Mouse (Mus musculus) lung, adult 18-20 months (tissue): ENCODE measurements around the gene Asic2.
"Not testable (repeated sequence)": the region's sequence is repeated elsewhere in the genome, so short reads cannot be mapped to it uniquely, and the experiment has no call there.

Experiments
- DNase-seq, 2 experiments: peaks; one replicate each; pipeline ENCODE4 v3.0.0; 2022; ENCODE audit warnings: mixed read lengths in 2 of 2

Asic2 gene

GRCm38 (mm10) chr11:81280070-81280469, 688.2 kb downstream of the Asic2 start:
- DNase-seq, result no peak

DNA sequence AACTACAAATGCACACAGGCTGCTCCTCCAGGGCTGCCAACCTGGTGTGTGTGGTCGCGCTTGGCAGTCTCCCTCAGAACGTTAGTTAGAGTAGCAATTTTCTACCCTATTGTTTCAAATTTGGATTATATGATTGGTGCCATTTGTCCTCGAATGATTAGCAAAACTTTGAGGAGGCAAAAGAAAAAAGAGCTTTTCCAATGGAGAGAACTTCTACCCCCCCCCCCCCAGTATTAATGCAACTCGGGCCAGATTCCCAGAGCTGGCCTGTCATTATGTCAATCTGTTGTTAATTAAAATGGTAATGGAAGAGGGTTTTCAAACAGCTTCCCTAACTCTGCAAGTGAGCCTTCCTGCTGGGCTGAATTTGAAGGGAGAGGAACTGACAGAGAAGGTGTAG, 690.9 kb downstream of the Asic2 start:
- no peak for DNase-seq

DNA sequence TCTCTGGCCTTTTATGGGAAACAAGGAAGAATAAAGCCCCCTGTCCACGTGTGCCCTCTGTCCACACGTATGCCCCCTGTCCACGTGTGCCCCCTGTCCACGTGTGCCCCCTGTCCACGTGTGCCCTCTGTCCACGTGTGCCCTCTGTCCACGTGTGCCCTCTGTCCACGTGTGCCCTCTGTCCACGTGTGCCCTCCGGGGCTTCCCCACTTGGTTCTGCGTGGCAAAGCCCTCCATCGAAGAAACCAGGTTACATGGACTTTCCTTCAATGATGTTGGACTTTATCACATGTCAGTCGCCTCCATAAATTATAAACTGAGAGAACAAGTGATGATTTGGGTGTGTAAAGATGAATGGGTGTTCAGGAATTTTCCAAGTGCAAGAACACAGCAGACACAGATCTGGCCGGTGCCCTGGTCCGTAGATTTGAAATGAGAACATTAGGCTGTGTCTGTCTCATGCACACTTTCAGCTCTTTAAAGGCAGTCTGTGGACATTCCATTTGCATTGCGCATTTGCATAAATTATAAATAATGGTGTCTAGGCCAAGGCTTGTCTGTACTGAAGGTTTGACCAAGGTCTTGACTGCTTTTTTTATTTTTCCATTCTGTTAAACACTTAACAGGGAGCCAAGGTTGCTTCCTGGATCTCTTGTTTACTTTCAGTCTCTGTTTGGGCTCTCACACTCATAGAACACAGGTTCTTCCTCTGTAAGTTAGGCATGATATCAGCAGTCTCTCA, 695.4 kb downstream of the Asic2 start:
- DNase-seq, result no peak

GRCm38 (mm10) chr11:81271422-81271821, 696.8 kb downstream of the Asic2 start:
- no peak for DNase-seq

DNA sequence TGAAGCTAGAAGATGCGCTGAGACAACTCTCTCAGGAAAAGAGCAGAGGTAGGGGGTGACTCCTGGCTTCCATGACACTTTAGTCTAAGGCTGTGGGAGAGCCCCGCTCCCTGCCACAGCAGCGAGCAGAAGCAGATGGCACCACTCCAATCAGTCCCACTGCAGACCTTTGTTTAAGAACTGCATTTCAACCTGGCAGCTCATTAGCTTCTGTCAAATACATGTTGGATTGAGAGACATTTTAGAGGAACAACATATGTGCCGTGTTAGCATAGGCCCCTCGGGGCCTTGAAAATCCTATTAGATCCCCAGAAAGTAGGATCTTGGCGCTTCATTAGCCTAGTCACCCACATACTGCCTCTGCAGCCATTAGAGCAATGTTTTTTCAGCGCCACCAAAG, 697.7 kb downstream of the Asic2 start:
- DNase-seq, result no peak

DNA sequence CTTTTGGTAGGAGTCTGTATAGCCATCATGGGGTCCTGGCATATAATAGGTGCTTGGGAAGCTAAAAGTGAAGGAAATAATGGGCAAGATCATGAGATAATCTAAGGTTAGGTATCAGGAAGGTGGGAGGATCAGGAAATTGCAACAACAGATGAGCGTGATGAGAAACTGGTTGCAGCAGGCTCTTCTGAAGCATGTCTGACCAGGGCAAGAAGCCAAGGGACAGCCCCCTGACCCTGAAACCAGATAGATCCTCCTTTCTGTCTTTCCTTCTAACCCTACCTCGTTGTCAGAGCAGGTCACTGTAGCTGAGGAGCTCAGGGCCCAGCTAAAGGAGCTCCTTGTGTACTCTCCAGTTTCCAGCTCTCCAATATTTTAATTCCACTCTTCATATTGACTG, 704.5 kb downstream of the Asic2 start:
- DNase-seq, result no peak

DNA sequence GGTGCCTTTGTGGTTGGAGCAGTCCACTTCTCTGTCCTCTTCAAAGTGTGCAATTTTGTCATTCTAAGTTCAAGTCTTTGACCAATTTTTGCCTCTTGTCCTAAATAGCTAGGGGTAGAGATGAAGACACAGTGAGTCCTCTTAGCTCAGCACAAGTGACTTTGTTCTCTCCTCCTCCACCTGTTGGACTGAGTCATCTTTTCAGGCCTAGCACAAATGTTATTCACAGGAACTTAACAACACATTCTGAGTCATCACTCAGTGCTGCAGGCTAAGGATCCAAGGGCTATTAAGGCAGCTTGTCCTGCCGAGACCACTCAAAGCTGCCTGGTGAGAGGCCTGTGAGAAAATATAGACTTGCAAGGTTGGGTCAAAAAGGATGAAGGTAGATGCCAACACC, 705.1 kb downstream of the Asic2 start:
- no peak for DNase-seq

DNA sequence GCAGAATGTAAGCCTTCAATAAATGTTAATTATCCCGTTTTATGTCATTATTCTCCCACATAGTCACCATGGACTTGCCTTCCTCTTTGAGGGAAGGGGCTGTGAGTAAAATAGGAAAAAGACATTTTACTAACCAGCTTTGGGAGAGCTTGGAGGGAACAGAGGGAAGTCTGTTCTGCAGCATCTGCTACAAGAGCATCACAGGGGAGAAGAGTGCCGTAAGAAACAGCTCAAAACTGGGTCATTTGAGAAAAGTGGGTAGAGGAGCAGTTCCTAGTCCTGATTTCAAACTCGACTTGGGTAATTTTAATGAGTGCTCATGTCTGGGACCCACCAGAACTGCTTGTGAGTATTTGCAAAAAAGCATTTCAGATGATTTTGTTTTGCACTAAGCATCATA, 707.0 kb downstream of the Asic2 start:
- no peak for DNase-seq

DNA sequence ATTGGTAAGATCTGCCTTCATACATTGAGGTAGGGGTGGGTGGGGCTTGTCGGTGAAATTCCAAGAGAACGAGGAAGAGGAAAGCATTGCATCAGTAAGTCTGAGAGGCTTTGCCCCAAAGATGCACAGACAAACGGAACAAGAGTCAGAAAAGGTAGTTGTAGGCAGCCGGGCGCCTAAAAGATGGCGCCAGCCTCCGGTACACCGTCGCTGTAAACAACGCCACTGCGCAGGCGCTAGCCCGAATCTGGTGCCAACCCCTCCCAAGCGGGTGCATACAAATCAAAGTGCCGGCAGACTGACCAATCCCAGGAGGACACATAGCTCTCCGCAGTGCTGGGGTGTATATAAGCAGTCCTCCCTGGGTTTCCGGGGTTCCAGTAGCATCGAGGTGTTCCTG, 727.1 kb downstream of the Asic2 start:
- DNase-seq, result not testable (repeated sequence)

- peak; percentile 8 to 20 for DNase-seq
Measured at GRCm38 (mm10) chr11:81239966-81240681, 728.1 kb downstream of the Asic2 start.

DNA sequence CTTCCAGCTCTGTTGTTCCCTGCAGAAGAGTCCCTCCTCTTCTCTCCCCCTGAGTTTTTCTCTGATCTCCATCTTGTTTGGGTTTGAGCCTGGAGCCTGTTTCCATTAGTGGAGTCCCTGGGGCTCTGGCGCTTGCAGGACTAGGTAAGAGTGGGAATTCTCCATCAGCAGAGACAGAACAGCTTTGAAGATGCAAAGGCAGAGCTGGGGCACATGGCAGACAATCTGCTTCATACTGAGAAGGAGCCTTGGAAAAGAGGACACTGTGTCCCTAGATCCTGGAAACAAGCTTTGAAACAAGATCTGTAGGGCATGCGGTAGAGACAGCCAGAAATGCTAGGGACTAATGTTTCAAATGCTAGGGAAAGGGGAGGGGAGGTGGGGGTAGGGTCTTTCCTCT, 729.2 kb downstream of the Asic2 start:
- DNase-seq, result no peak

- no peak for DNase-seq
Measured at GRCm38 (mm10) chr11:81236070-81236469, 732.2 kb downstream of the Asic2 start.

GRCm38 (mm10) chr11:81223361-81223760, 744.9 kb downstream of the Asic2 start:
- no peak for DNase-seq

DNA sequence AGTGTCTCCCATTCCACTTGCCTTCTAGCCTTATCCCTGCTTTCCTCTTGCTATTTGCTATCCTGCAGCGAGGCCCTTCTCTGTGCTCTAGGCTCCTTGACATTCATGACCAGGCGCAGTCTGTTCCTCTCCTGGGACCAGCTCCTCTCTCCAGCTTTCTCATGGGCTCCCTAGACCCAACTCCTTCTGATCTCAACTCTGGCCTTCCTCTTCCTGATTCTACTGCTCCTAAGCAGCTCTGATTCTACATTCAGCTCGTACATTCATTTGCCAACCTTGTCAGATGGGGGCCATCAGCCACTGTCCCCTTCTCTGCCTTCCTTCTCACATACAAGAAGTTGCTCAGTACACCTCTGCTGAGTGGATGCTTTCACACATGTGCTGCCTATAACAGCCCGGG, 747.5 kb downstream of the Asic2 start:
- no peak for DNase-seq

DNA sequence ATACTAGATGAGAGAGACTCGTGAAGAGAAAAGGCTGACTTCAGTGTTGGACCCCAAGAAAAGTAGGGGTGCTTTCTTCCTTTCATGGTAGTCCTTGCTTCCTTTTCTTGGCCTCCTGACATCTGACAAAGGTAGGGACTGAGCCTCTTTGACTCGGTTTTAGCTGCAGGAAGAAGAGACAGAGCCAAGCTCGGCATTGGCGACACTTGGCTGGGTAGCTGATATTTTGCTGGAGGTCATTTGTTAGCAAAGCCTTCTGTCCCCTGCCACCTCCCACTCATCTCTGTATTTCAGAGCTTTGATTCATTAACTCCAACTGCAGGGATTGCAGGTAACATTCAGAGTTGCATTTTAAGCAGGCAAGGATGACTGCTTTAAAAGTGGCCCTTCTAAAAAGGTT, 762.8 kb downstream of the Asic2 start:
- no peak for DNase-seq

DNA sequence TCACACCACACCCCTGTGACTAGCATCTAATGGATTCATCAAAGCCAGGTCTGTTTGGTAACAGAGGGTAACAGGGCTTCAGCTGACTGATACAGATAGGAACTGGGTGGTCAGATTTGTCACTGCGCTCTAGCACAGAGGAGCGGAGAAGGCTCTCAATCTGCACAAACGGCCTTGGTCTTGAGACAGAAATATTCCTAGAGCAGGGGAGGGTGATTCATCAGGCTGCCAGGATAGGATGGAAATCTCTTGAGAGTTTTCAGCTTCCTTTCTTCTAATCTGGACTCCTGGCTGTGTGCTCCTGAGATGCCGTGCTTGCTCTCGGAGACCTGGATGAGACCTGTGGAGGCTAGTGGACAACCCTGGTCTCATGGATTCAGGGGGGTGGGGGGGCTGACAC, 765.7 kb downstream of the Asic2 start:
- DNase-seq, result no peak

GRCm38 (mm10) chr11:81193856-81194255, 774.4 kb downstream of the Asic2 start:
- DNase-seq, result no peak

DNA sequence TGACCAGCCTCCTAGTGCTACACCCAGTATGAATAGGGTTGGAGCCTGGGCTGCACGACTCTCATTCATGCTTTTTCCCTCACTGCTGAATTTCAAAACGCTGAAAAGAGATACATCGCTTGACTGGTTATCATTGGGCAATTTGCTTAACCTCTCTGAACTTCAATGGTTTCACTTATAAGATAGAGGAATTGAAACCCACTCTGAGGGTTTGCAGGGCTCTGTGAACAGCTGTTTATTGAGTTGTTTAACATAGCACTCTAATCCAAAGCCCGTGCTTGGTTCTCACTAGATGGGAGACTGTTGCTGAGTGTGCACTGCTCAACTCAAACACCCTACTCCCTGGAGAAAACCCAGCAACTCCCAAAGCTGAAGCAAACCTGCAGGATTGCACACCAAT, 776.1 kb downstream of the Asic2 start:
- DNase-seq, result no peak

DNA sequence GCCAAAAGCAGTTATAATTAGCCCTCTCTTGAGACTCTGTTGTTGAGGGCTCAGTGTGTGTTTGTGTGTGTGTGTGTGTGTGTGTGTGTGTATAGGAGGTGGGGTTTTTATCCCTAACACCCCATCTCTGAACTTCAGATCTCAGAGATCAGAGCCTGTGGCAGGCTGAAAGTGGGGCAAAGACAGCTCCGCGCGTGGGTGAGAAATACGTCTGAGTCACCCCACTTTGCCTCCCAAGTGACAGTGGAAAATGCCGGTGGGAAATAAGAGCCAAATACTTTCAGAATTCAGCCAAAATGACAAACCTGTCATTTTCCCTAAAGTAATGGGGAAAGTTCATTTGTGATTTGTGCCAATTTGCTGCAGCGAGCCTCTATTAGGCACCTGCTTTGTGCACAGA, 779.2 kb downstream of the Asic2 start:
- no peak for DNase-seq

DNA sequence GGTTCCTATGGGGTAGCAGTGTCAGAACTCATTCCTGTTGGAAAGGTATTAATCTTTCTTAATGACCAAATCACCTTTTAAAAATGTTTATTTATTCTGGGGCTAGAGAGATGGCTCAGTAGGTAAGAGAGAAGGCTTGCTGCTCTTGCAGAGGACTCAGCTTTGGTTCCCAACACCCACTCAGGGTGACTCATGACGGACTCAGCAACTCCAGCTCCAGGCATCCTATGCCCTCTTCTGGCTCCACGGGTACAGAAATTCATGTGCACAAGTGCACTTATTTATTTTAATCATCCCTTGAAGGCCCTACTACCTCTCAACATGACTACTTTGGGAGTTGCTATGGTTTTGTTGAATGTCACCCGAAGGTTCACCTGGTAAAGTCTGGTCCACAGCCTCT, 780.4 kb downstream of the Asic2 start:
- no peak for DNase-seq

GRCm38 (mm10) chr11:81184721-81185120, 783.5 kb downstream of the Asic2 start:
- no peak for DNase-seq

DNA sequence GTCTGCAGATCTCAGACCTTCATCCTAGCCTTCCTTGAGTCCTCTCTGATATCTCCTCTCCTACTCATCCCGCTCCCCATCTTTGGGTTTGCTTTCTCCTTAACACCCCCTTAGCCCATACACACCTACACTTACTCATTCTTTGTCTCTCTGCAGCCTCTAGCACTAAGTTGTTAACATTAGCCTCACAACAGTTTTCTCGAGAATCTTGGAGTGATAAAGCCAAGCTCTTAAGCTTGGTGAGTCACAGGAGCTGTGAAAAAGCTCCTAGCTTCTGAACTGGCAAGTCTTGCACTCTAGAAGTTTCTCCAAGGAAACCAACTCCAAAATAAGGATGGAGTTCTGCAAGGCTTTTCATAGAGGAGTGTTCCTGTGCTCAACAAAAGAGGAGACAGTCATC, 803.4 kb downstream of the Asic2 start:
- no peak for DNase-seq

- DNase-seq, result no peak
Measured at GRCm38 (mm10) chr11:81163056-81163455, 805.2 kb downstream of the Asic2 start.

- no peak for DNase-seq
Measured at GRCm38 (mm10) chr11:81153841-81154240, 814.4 kb downstream of the Asic2 start.
